In genomic region chr9:44508721-44509486, GRCm38 (mm10) we compare ENCODE assay signal across 9 mouse cellular contexts. TPM values are rescaled to one million over a fixed set of nuclear protein-coding genes. Genes with fewer than 3 reads are reported as not detected.
DNase-seq lines count a peak whose midpoint lies in the region; ATAC-seq and TF ChIP-seq lines count a peak whose summit lies in the region.
"Had no signal": no experiment of that assay in that cellular context is flagged by ENCODE, and none has a peak within 500 bp of the region (broad histone marks: within the 10 kb centered on the region; RNA-seq: fewer than 3 reads in every experiment).

No protein-coding gene starts in this region.

- DNase-seq in adrenal gland, adult 2 months, result peak; percentile 14
- no peak for DNase-seq in adrenal gland, postnatal 4 days (ENCODE audit: low spot score in 2 of 2)
- DNase-seq in midbrain, embryonic 10.5 days (ENCODE audit: low spot score), result no peak
- DNase-seq in midbrain, postnatal 0 days (ENCODE audit: low spot score), result no peak
- DNase-seq in hindbrain, embryonic 14.5 days (ENCODE audit: low spot score), result no peak
- peak; percentile 36 for DNase-seq in lung, postnatal 10 days
- DNase-seq in T-cell, adult 2 months (ENCODE audit: low spot score), result no peak
- no peak for DNase-seq in layer of hippocampus, adult 18-20 months (ENCODE audit: low spot score in 2 of 2)

- no peak overlapping the region for H3K4me2 ChIP-seq in midbrain, postnatal 0 days (ENCODE audit: low read depth, low read length, poor library complexity, severe bottlenecking)
- H3K4me2 ChIP-seq in hindbrain, embryonic 14.5 days (replicated peaks), result peak overlapping the region; percentile 39

- H3K27ac ChIP-seq in midbrain, embryonic 10.5 days (replicated peaks), result 0 out of 2 replicates have a peak overlapping the region, but pooled peaks have one; percentile 6
- H3K27ac ChIP-seq in midbrain, postnatal 0 days (ENCODE audit: low read depth, low read length), result no peak overlapping the region
- H3K27ac ChIP-seq in hindbrain, embryonic 14.5 days, result no peak overlapping the region

- H3K4me3 ChIP-seq in midbrain, embryonic 10.5 days, result peak overlapping the region; percentile 50; the same call in 1 of the 2 replicates
- H3K4me3 ChIP-seq in midbrain, postnatal 0 days (ENCODE audit: low read depth, low read length), result no peak overlapping the region
- H3K4me3 ChIP-seq in hindbrain, embryonic 14.5 days (replicated peaks; ENCODE audit: low read length), result no peak overlapping the region

- no peaks in the 10 kb centered on the region for H3K9me3 ChIP-seq in midbrain, embryonic 10.5 days (replicated peaks)
- no peaks in the 10 kb centered on the region for H3K9me3 ChIP-seq in midbrain, postnatal 0 days (ENCODE audit: low read length)
- no peaks in the 10 kb centered on the region for H3K9me3 ChIP-seq in hindbrain, embryonic 14.5 days (ENCODE audit: control insufficient read depth, low read length)

- peaks cover 19% of the 10 kb centered on the region for H3K27me3 ChIP-seq in midbrain, embryonic 10.5 days (ENCODE audit: low read depth, poor library complexity, severe bottlenecking)
- no peaks in the 10 kb centered on the region for H3K27me3 ChIP-seq in midbrain, postnatal 0 days (ENCODE audit: insufficient read depth, low read length)
- no peaks in the 10 kb centered on the region for H3K27me3 ChIP-seq in hindbrain, embryonic 14.5 days (ENCODE audit: control insufficient read depth, insufficient read depth, low read length)

- no peak overlapping the region for H3K9ac ChIP-seq in midbrain, postnatal 0 days (replicated peaks; ENCODE audit: low read length, poor library complexity, severe bottlenecking)
- H3K9ac ChIP-seq in hindbrain, embryonic 14.5 days, result peak overlapping the region; percentile 28; the same call in 1 of the 2 replicates

- peaks cover 46% of the 10 kb centered on the region for H3K36me3 ChIP-seq in midbrain, embryonic 10.5 days
- H3K36me3 ChIP-seq in midbrain, postnatal 0 days (ENCODE audit: insufficient read depth, low read length), result peaks cover 44% of the 10 kb centered on the region
- peaks cover 46% of the 10 kb centered on the region for H3K36me3 ChIP-seq in hindbrain, embryonic 14.5 days (replicated peaks; ENCODE audit: control insufficient read depth, insufficient read depth)

- no peak for TF ChIP-seq CTCF in midbrain, postnatal 0 days (IDR thresholded peaks at IDR 0.05)

- 82% methylated on average over 19 of the region's 19 CpGs for WGBS in midbrain, embryonic 10.5 days
- whole genome bisulfite sequencing in midbrain, postnatal 0 days, result 79% methylated on average over 19 of the region's 19 CpGs
- WGBS in hindbrain, embryonic 14.5 days, result 78% methylated on average over 19 of the region's 19 CpGs

- ATAC-seq in midbrain, postnatal 0 days (ENCODE audit: low FRiP score), result no peak
- ATAC-seq in hindbrain, embryonic 14.5 days (ENCODE audit: low FRiP score), result no peak

- H3K4me1 ChIP-seq in midbrain, embryonic 10.5 days, result peaks cover 30% of the 10 kb centered on the region
- peaks cover 11% of the 10 kb centered on the region; the same call in 1 of the 2 replicates for H3K4me1 ChIP-seq in midbrain, postnatal 0 days (ENCODE audit: insufficient read depth, low read length)
- peaks cover 26% of the 10 kb centered on the region for H3K4me1 ChIP-seq in hindbrain, embryonic 14.5 days (replicated peaks; ENCODE audit: control insufficient read depth, insufficient read depth, low read length)

RNA-seq across cellular contexts. Expression of gene Bcl9l, which starts 26.3 kb away (rescaled TPM):
- total RNA-seq in adrenal gland, adult 2 months (2021), result 10 to 100 TPM; 41.9 to 61.1 TPM
- polyA plus RNA-seq in adrenal gland, adult 2 months (2012; rRNA removed), result 62.7 and 64.5 TPM in 2 replicates
- 10 to 100 TPM; 86.4 to 97.9 TPM for total RNA-seq in adrenal gland, postnatal 4 days (2021)
- 3.9 and 4.7 TPM in 2 replicates for polyA plus RNA-seq in midbrain, embryonic 10.5 days (2016; fragmentation: Nextera tagmentation; extraction: Ambion mirVana)
- 42.1 and 61.1 TPM in 2 replicates for total RNA-seq in midbrain, postnatal 0 days (2014; rRNA removed)
- polyA plus RNA-seq in midbrain, postnatal 0 days (2015; fragmentation: Nextera tagmentation; extraction: Ambion mirVana), result 10.0 and 10.4 TPM in 2 replicates
- 11.6 and 13.5 TPM in 2 replicates for polyA plus RNA-seq in hindbrain, embryonic 14.5 days (2014; fragmentation: Nextera tagmentation; extraction: Ambion mirVana)
- total RNA-seq in layer of hippocampus, adult 18-20 months (2021), result 10 to 100 TPM; 64.0 to 72.3 TPM

RNA-seq across cellular contexts. Expression of gene Cxcr5, which starts 52.8 kb away (rescaled TPM):
- under 1 TPM in 1 of 2 experiments, not detected in 1; 0.17 TPM for total RNA-seq in adrenal gland, adult 2 months (2021)
- 0.15 and 0.26 TPM in 2 replicates for polyA plus RNA-seq in adrenal gland, adult 2 months (2012; rRNA removed)
- under 1 TPM in 1 of 2 experiments, not detected in 1; 0.23 TPM for total RNA-seq in adrenal gland, postnatal 4 days (2021)
- not detected in 2 replicates for polyA plus RNA-seq in midbrain, embryonic 10.5 days (2016; fragmentation: Nextera tagmentation; extraction: Ambion mirVana)
- total RNA-seq in midbrain, postnatal 0 days (2014; rRNA removed), result not detected in 2 replicates
- polyA plus RNA-seq in midbrain, postnatal 0 days (2015; fragmentation: Nextera tagmentation; extraction: Ambion mirVana), result not detected in 2 replicates
- not detected in 2 replicates for polyA plus RNA-seq in hindbrain, embryonic 14.5 days (2014; fragmentation: Nextera tagmentation; extraction: Ambion mirVana)
- total RNA-seq in layer of hippocampus, adult 18-20 months (2021), result not detected
- total RNA-seq: left cerebral cortex, postnatal 25 days had no signal

RNA-seq across cellular contexts. Expression of gene Upk2, which starts 54.1 kb away (rescaled TPM):
- not detected for total RNA-seq in adrenal gland, adult 2 months (2021)
- polyA plus RNA-seq in adrenal gland, adult 2 months (2012; rRNA removed), result not detected in 2 replicates
- not detected for total RNA-seq in adrenal gland, postnatal 4 days (2021)
- polyA plus RNA-seq in midbrain, embryonic 10.5 days (2016; fragmentation: Nextera tagmentation; extraction: Ambion mirVana), result not detected in 2 replicates
- total RNA-seq in midbrain, postnatal 0 days (2014; rRNA removed), result not detected in 2 replicates
- polyA plus RNA-seq in midbrain, postnatal 0 days (2015; fragmentation: Nextera tagmentation; extraction: Ambion mirVana), result not detected in 2 replicates
- not detected in 2 replicates for polyA plus RNA-seq in hindbrain, embryonic 14.5 days (2014; fragmentation: Nextera tagmentation; extraction: Ambion mirVana)
- total RNA-seq in layer of hippocampus, adult 18-20 months (2021), result not detected
- total RNA-seq: left cerebral cortex, postnatal 25 days had no signal

Comparison
In these comparisons a context has a peak if more than half of its experiments do, and no peak if none do; other contexts are left out.
1. DNase-seq: peak in adrenal gland, adult 2 months (single experiment) and lung, postnatal 10 days (single experiment); none in adrenal gland, postnatal 4 days (0 of 2), midbrain, embryonic 10.5 days (single experiment), midbrain, postnatal 0 days (single experiment), hindbrain, embryonic 14.5 days (single experiment), T-cell, adult 2 months (single experiment) and layer of hippocampus, adult 18-20 months (0 of 2).